Mouse (Mus musculus) MEL (cell line): ENCODE measurements around the gene Brd3os. TPM values are rescaled to one million over a fixed set of nuclear protein-coding genes. Genes with fewer than 3 reads are reported as not detected.

ENCODE experiments used
- DNase-seq: peaks from one replicate; pipeline ENCODE4 v3.0.0; 2011; ENCODE audit warnings: low read depth, low spot score
- H3K27ac ChIP-seq: 2 replicates; pipeline ENCODE4 v1.5.1; 2012; ENCODE audit warnings: low read depth, mild to moderate bottlenecking, control low read depth, low read length, moderate library complexity; ENCODE audit not compliant: control insufficient read depth
- H3K27me3 ChIP-seq, 2 experiments: fragments of 150-350 bp in 1 of 2; sonication (generic) in 1 of 2; 2 replicates each; pipeline ENCODE4 v1.6.1; 2012; ENCODE audit warnings: low read length in 2 of 2, mild to moderate bottlenecking in 2 of 2, improper control_type of control experiment in 1 of 2, moderate library complexity in 1 of 2; ENCODE audit not compliant: insufficient read depth in 2 of 2, control insufficient read depth in 1 of 2
- H3K36me3 ChIP-seq, 2 experiments: 2 replicates each; pipeline ENCODE4 v1.6.1; 2012 to 2014; ENCODE audit warnings: low read length in 2 of 2, improper control_type of control experiment in 1 of 2, inconsistent platforms in 1 of 2, mild to moderate bottlenecking in 1 of 2; ENCODE audit not compliant: insufficient read depth in 2 of 2, control insufficient read depth in 1 of 2
- H3K4me1 ChIP-seq, 2 experiments: fragments of 150-350 bp in 1 of 2; sonication (generic) in 1 of 2; 2 replicates each; pipeline ENCODE4 v1.6.1; 2012; ENCODE audit warnings: low read length in 2 of 2, improper control_type of control experiment in 1 of 2, mild to moderate bottlenecking in 1 of 2; ENCODE audit not compliant: insufficient read depth in 2 of 2, control insufficient read depth in 1 of 2
- H3K4me3 ChIP-seq, 2 experiments: fragments of 150-350 bp in 1 of 2; sonication (generic) in 1 of 2; 2 replicates each; pipeline ENCODE4 v1.5.1; 2012; ENCODE audit warnings: low read depth in 2 of 2, low read length in 2 of 2, mild to moderate bottlenecking in 2 of 2, moderate library complexity in 2 of 2, control low read depth in 1 of 2, improper control_type of control experiment in 1 of 2; ENCODE audit not compliant: control insufficient read depth in 1 of 2, insufficient read depth in 1 of 2
- H3K79me2 ChIP-seq: 2 replicates; pipeline ENCODE4 v1.6.1; 2012; ENCODE audit warnings: mild to moderate bottlenecking, low read length, moderate library complexity; ENCODE audit not compliant: control insufficient read depth, poor library complexity, insufficient read depth
- H3K9ac ChIP-seq: 2 replicates; pipeline ENCODE4 v1.6.1; 2012; ENCODE audit warnings: low read depth, mild to moderate bottlenecking, control low read depth, low read length, moderate library complexity; ENCODE audit not compliant: control insufficient read depth, poor library complexity, severe bottlenecking
- H3K9me3 ChIP-seq: fragments of 150-350 bp; sonication (generic); replicated peaks from 2 replicates; pipeline ENCODE4 v1.6.1; 2012; ENCODE audit warnings: mild to moderate bottlenecking, low read length, improper control_type of control experiment, moderate library complexity; ENCODE audit not compliant: insufficient read depth
- EP300 ChIP-seq, 2 experiments: IDR thresholded peaks; 2 replicates each; pipeline ENCODE4 v1.6.1; 2011; ENCODE audit warnings: improper control_type of control experiment in 2 of 2, low read length in 2 of 2, low read depth in 1 of 2, mild to moderate bottlenecking in 1 of 2
- GATA1 ChIP-seq: IDR thresholded peaks from 2 replicates; pipeline ENCODE4 v1.6.1; 2011; ENCODE audit warnings: low read depth, low read length, improper control_type of control experiment
- MEF2A ChIP-seq: IDR thresholded peaks from 2 replicates; pipeline ENCODE4 v1.6.1; 2014; ENCODE audit warnings: low read depth, mild to moderate bottlenecking, inconsistent platforms, low read length, improper control_type of control experiment; ENCODE audit not compliant: poor library complexity, insufficient replicate concordance, severe bottlenecking; ENCODE audit errors: extremely low read depth
- NRF1 ChIP-seq: IDR thresholded peaks from 2 replicates; pipeline ENCODE4 v1.6.1; 2014; ENCODE audit warnings: low read depth, mild to moderate bottlenecking, inconsistent platforms, low read length, improper control_type of control experiment, moderate library complexity; ENCODE audit not compliant: poor library complexity, insufficient read depth, severe bottlenecking
- TCF12 ChIP-seq: IDR thresholded peaks from 2 replicates; pipeline ENCODE4 v1.6.1; 2014; ENCODE audit warnings: low read depth, mild to moderate bottlenecking, inconsistent platforms, low read length, improper control_type of control experiment, moderate library complexity
- UBTF ChIP-seq: IDR thresholded peaks from 2 replicates; pipeline ENCODE4 v1.6.1; 2012; ENCODE audit warnings: low read depth, mild to moderate bottlenecking, inconsistent platforms, low read length, improper control_type of control experiment, moderate library complexity, borderline replicate concordance; ENCODE audit not compliant: insufficient read depth
- USF1 ChIP-seq: IDR thresholded peaks from 2 replicates; pipeline ENCODE4 v1.6.1; 2014; ENCODE audit warnings: low read depth, mild to moderate bottlenecking, inconsistent platforms, low read length, improper control_type of control experiment, moderate library complexity
- polyA plus RNA-seq, 2 experiments: library from polyadenylated mRNA; stranded (reverse) in 1 of 2; unstranded in 1 of 2; fragments of >175 nt in 1 of 2; fragments of >200 nt in 1 of 2; gene quantifications; 2 replicates each; pipeline versions ENCODE4 v1.2.1 to v1.2.4; 2012; ENCODE audit warnings: low replicate concordance in 2 of 2, low read depth in 1 of 2; ENCODE audit not compliant: insufficient read length in 2 of 2, insufficient read depth in 1 of 2, missing spikeins in 1 of 2
- total RNA-seq: library from RNA; depleted of rRNA; stranded (reverse); fragments of 300-350 nt; gene quantifications from 2 replicates; pipeline ENCODE4 v1.2.3, GENCODE M21; 2012; rRNA removed

Gene Brd3os
- total and polyA plus RNA-seq, 3 experiments = 0.31 to 2.9 TPM; not detected in 1

- TF ChIP-seq NRF1 (no peak), EP300 (IDR thresholded peaks at IDR 0.05; ENCODE audit: low read depth in 1 of 2, low read length in 2 of 2) (peak in 1 of 2 experiments; percentile 53; a peak in 1 of 4 replicates), USF1 (no peak), MEF2A (no peak), GATA1 (0 out of 2 replicates have a peak, but pooled peaks have one; percentile 28), TCF12 (peak; percentile 20; the same call in 1 of the 2 replicates), UBTF (no peak)
- H3K79me2 ChIP-seq = no peaks in the 10 kb centered on the region
- peak overlapping the region; percentile 20; the same call in 1 of the 2 replicates for H3K27ac ChIP-seq
- 0 out of 2 replicates have a peak overlapping the region, but pooled peaks have one; percentile 6 for H3K9ac ChIP-seq
- H3K4me3 ChIP-seq = no peak overlapping the region
- no peaks in the 10 kb centered on the region for H3K27me3 ChIP-seq
- peaks cover 13 to 34% of the 10 kb centered on the region in 2 experiments for H3K4me1 ChIP-seq
- peak; percentile 38 for DNase-seq
- no peaks in the 10 kb centered on the region for H3K9me3 ChIP-seq
- H3K36me3 ChIP-seq = peaks cover 0 to 16% of the 10 kb centered on the region in 2 experiments; a peak in 2 of 4 replicates
Measured at GRCm38 (mm10) chr2:27490939-27491338, 48.8 kb downstream of the Brd3os start.

Other genes with a start within 250 kb of the Brd3os start
- 0.23 TPM in 1 of 2 replicates, not detected in the other for gene Sardh, start 194.0 kb upstream of the Brd3os start, total RNA-seq
- under 1 TPM in 1 of 2 experiments, not detected in 1; 0.19 TPM for gene Sardh, start 194.0 kb upstream of the Brd3os start, polyA plus RNA-seq
- gene Vav2, start 15.3 kb upstream of the Brd3os start, total RNA-seq = 7.4 and 8.8 TPM in 2 replicates
- gene Vav2, start 15.3 kb upstream of the Brd3os start, polyA plus RNA-seq = 10 to 100 TPM in 1 of 2 experiments, not detected in 1; 15.9 TPM
- gene Brd3, start 65.3 kb downstream of the Brd3os start, total RNA-seq = 10.3 and 10.7 TPM in 2 replicates
- 10 to 100 TPM; 38.7 to 46.9 TPM for gene Brd3, start 65.3 kb downstream of the Brd3os start, polyA plus RNA-seq
- 67.0 and 78.3 TPM in 2 replicates for gene Wdr5, start 72.8 kb downstream of the Brd3os start, total RNA-seq
- 10 to 100 TPM in 1 of 2 experiments, not detected in 1; 96.9 TPM for gene Wdr5, start 72.8 kb downstream of the Brd3os start, polyA plus RNA-seq
- 9.6 and 11.7 TPM in 2 replicates for gene Rxra, start 234.1 kb downstream of the Brd3os start, total RNA-seq
- 10 to 100 TPM in 1 of 2 experiments, not detected in 1; 19.6 TPM for gene Rxra, start 234.1 kb downstream of the Brd3os start, polyA plus RNA-seq